Mouse (Mus musculus) thymus, adult 2 months (tissue): ENCODE measurements around the gene Pde6h. TPM values are rescaled to one million over a fixed set of nuclear protein-coding genes. Genes with fewer than 3 reads are reported as not detected.

ENCODE experiments used
- DNase-seq: peaks from one replicate; pipeline ENCODE4 v3.0.0; 2021
- H3K27ac ChIP-seq: fragments of 200-500 bp; 2 replicates; pipeline ENCODE4 v1.5.1; 2012; ENCODE audit warnings: low read length, control low read depth; ENCODE audit not compliant: control insufficient read depth, insufficient read depth
- H3K27me3 ChIP-seq: fragments of 200-500 bp; 2 replicates; pipeline ENCODE4 v1.6.1; 2012; ENCODE audit warnings: mild to moderate bottlenecking, low read length, moderate library complexity, mixed read lengths; ENCODE audit not compliant: control insufficient read depth, insufficient read depth
- H3K36me3 ChIP-seq: fragments of 200-500 bp; 2 replicates; pipeline ENCODE4 v1.6.1; 2012; ENCODE audit warnings: mild to moderate bottlenecking, low read length, moderate library complexity; ENCODE audit not compliant: control insufficient read depth, insufficient read depth
- H3K4me1 ChIP-seq: fragments of 200-500 bp; replicated peaks from 2 replicates; pipeline ENCODE4 v1.6.1; 2012; ENCODE audit warnings: low read length; ENCODE audit not compliant: control insufficient read depth, insufficient read depth
- H3K4me3 ChIP-seq: fragments of 200-500 bp; 2 replicates; pipeline ENCODE4 v1.5.1; 2012; ENCODE audit warnings: mild to moderate bottlenecking, low read length, control low read depth, moderate library complexity; ENCODE audit not compliant: control insufficient read depth, insufficient read depth
- CTCF ChIP-seq: fragments of 200-500 bp; IDR thresholded peaks from 2 replicates; pipeline ENCODE4 v1.5.1; 2012; ENCODE audit warnings: mild to moderate bottlenecking, control low read depth, low read length, moderate library complexity, borderline replicate concordance; ENCODE audit not compliant: control insufficient read depth, poor library complexity, insufficient read depth; ENCODE audit errors: extremely low read depth
- POLR2A ChIP-seq: fragments of 200-500 bp; IDR thresholded peaks from 2 replicates; pipeline ENCODE4 v1.6.1; 2012; ENCODE audit warnings: mild to moderate bottlenecking, low read length, control low read depth, moderate library complexity; ENCODE audit not compliant: control insufficient read depth, poor library complexity, insufficient read depth; ENCODE audit errors: extremely low read depth
- WGBS: fragments of 180-500 bp; shearing (Covaris S2); methylation state at CpG from one replicate; pipeline ENCODE4 v1.1.7; 2018; 5-methylcytosine and 5-hydroxymethylcytosine counted together
- polyA plus RNA-seq: library from polyadenylated mRNA; depleted of rRNA; stranded (reverse); fragments of >200 nt; gene quantifications from 2 replicates; pipeline ENCODE4 v1.2.3, GENCODE M21; 2012

Gene Pde6h
- polyA plus RNA-seq, 1 experiment: 0.01 TPM

DNA sequence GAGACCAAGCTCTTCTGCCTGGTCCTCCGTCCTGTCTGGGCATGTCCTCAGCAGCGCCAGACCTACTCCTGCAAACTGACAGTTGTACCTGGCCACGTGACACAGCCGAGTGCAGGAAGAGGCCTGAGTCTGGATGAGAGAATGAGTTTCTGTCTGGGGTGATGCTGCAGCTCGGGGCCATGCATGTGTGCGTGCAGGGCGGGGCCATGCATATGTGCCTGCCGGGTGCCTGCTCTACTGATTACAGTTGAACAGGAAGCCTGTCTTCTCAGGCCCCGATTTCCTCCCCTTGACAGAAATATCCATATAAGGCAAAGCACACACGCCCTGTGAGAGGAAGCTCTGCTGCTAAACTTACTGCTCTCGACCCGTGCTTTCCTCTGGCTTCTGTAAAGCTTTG, 7.0 kb downstream of the Pde6h start:
- Histone ChIP-seq H3K27ac (peak overlapping the region; percentile 91), H3K4me3 (no peak overlapping the region), H3K27me3 (no peaks in the 10 kb centered on the region), H3K36me3 (peaks cover 84% of the 10 kb centered on the region), H3K4me1 (peaks cover 30% of the 10 kb centered on the region)
- TF ChIP-seq POLR2A (0 out of 2 replicates have a peak, but pooled peaks have one; percentile 29), CTCF (0 out of 2 replicates have a peak, but pooled peaks have one; percentile 17)
- WGBS: 3% methylated on average over 12 of the region's 12 CpGs
- DNase-seq: peak; percentile 86

DNA sequence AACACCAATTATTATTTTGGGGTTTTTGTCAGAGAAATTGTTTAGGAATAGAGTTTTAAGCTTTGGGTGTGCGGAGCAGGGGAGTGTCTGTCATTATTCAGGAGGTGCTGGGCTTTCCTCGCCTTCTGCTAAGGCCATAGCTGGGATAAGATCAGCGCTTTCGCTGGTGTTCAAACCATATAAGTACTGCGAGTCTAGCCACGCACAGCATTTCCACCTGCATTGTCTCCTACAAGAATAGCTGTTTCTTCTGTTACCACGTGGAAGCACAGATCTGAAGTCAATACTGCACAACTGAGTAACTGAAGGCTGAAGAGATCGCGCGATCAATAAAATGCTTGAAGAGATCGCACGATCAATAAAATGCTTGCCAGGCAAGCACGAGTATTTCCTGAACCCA, 7.6 kb downstream of the Pde6h start:
- H3K36me3 ChIP-seq: peaks cover 84% of the 10 kb centered on the region

DNA sequence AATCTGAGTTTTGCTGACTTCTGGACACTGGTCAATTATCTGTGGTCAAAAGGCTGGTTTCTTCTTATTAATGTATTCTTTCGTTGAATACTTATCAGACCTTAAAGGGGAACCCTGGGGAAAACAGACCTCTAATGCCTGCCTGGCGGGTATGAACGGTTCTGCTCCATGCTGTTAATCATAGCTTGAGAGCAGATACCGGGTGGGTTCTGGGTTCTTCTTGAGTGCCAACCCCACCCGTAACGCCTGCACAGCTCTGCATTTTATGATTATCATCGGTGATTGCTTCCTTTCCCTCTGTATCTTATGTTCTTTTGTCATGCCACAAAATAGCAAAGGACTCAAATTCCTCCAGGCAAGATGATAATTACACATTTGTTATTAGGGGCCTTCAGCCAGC, 10.4 kb downstream of the Pde6h start:
- peaks cover 60% of the 10 kb centered on the region for H3K36me3 ChIP-seq
- TF ChIP-seq CTCF: no peak
- no peak for TF ChIP-seq POLR2A
- 94% methylated on average over 7 of the region's 7 CpGs for WGBS
- DNase-seq: no peak
- H3K4me1 ChIP-seq: peaks cover 50% of the 10 kb centered on the region
- no peak overlapping the region for H3K4me3 ChIP-seq
- no peaks in the 10 kb centered on the region for H3K27me3 ChIP-seq
- no peak overlapping the region for H3K27ac ChIP-seq

More for the DNA sequence above, 7.6 kb downstream of the Pde6h start:
- TF ChIP-seq POLR2A (no peak), CTCF (no peak)
- Histone ChIP-seq H3K27me3 (no peaks in the 10 kb centered on the region), H3K27ac (peak overlapping the region; percentile 91), H3K4me3 (no peak overlapping the region), H3K4me1 (peaks cover 33% of the 10 kb centered on the region)
- WGBS: 58% methylated on average over 13 of the region's 13 CpGs
- DNase-seq: no peak

DNA sequence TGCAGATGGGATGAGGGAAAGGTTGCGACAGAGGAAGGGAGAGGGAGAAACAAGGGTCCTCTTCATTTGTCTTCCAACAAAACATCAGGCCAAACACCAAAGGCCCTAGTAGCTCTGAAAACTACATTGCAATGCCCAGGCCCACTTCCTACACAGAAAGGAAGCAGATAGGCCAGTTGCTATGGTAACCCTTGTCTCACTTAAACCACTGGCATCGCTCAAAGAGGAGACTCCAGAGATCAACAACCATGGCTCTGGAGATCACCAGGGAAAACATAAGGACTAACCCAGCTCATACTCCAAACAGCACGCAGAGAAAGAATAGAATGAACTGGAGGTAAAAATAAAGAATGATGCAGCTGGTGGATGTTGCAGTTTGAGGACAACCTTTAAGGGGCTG, 11.6 kb downstream of the Pde6h start:
- 55% methylated on average over 3 of the region's 3 CpGs for WGBS
- no peak for DNase-seq
- H3K4me3 ChIP-seq: no peak overlapping the region
- peaks cover 52% of the 10 kb centered on the region for H3K36me3 ChIP-seq
- H3K27ac ChIP-seq: no peak overlapping the region
- no peak for TF ChIP-seq POLR2A
- TF ChIP-seq CTCF: no peak
- H3K27me3 ChIP-seq: no peaks in the 10 kb centered on the region
- peaks cover 50% of the 10 kb centered on the region for H3K4me1 ChIP-seq

DNA sequence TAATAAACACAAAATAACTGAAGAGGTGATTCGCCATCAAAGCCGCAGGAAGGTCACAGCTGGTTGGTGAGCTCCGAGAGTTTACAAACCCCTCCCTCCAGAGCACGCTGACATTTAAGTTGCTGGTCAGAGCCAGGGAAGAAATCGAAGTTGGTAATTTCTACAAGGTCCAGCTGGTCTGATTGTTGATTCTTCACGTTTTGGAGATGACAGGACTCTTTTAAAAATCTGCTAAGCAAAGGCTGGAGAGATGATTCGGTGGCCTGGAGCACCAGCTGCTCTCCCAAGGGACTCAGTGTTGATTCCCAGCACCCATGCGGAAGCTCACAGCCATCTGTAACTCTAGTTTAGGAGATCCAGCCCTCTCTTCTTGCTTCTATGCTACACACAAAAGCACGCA, 12.7 kb downstream of the Pde6h start:
- Histone ChIP-seq H3K4me1 (peaks cover 44% of the 10 kb centered on the region), H3K36me3 (peaks cover 46% of the 10 kb centered on the region), H3K4me3 (no peak overlapping the region), H3K27ac (0 out of 2 replicates have a peak overlapping the region, but pooled peaks have one; percentile 15), H3K27me3 (no peaks in the 10 kb centered on the region)
- TF ChIP-seq CTCF (no peak), POLR2A (no peak)
- no peak for DNase-seq
- WGBS: 88% methylated on average over 9 of the region's 9 CpGs

DNA sequence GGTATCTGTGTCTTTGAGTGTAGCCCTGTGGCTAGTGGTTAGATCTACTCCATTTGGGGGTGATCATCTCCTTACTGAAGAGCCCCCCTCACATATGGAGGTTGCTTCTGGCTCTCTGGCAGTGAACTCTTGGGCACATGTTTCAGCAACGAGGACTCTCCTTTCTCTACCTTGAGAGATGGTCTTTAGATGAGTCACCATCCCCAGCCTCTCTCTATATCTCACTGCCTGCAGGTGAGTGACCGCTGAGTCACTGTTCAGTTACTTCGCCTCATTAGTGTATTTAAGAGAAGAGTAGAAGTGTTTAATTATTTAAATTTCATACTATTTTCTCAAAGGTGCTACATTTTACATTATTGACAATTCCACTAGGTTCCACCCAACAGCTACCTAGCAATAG, 13.5 kb downstream of the Pde6h start:
- WGBS: 72% methylated on average over 3 of the region's 3 CpGs
- Histone ChIP-seq H3K4me1 (peaks cover 36% of the 10 kb centered on the region), H3K4me3 (no peak overlapping the region), H3K27me3 (no peaks in the 10 kb centered on the region), H3K27ac (no peak overlapping the region), H3K36me3 (peaks cover 39% of the 10 kb centered on the region)
- TF ChIP-seq CTCF: no peak
- no peak for TF ChIP-seq POLR2A
- no peak for DNase-seq

DNA sequence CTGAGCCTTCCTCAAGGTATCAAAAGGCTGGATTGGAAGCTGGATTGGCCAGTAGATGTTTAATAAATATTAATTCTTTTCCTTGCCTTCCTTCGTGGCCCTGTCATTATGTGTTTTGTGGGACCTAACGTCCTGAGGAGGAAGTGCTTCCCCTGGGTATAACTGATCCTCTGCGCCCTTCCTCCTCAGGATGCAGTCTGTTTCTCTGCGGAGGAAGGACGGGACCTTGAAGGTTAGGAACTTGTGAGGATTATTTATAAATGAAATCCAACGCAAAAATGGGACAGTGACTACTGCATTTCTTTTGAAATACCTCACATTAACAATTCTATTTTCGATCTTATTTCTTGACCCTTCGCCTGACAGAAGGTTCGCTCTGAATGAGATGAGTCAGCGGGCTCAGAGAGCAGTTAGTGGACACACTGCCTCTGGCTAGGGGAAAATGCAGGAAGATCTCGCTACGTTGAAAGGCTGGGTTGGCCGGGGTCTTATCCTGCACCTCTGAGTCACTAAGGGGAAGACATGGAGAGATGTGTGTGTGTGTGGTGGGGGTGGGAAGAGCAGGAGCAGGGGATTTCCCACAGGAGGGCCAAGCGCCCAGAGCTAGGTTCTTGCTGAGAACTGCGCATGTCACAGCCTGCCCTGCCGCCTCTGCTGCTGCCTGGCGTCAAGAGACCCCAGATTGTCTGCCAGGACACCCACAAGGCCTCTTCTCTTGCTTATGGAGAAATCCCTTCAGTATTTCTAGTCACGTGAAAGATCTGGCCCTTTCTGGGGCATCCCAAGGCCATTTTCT, 14.9 kb downstream of the Pde6h start:
- TF ChIP-seq POLR2A (no peak), CTCF (no peak)
- Histone ChIP-seq H3K27ac (peak overlapping the region; percentile 68), H3K4me1 (peaks cover 36% of the 10 kb centered on the region), H3K36me3 (peaks cover 25% of the 10 kb centered on the region), H3K4me3 (peak overlapping the region; percentile 58), H3K27me3 (no peaks in the 10 kb centered on the region)
- DNase-seq: peak; percentile 59
- 11% methylated on average over 18 of the region's 18 CpGs for WGBS
